Mouse (Mus musculus): ENCODE results near the gene Atcay.

The Atcay gene

GRCm38 (mm10) chr10:81230438-81231332 lies at the start of gene Atcay:
TSS of gene Atcay (minus strand) at chr10:81230833.
- peak; percentile 53 for DNase-seq (ENCODE audit: low read depth, low spot score)

GRCm38 (mm10) chr10:81279496-81279895 lies 48.9 kb upstream of the Atcay start:
- no peak for DNase-seq (ENCODE audit: low read depth, low spot score)

- no peak for DNase-seq (ENCODE audit: low read depth, low spot score)
Observed at GRCm38 (mm10) chr10:81277676-81278075, 47.0 kb upstream of the Atcay start.

GRCm38 (mm10) chr10:81273842-81274241 lies 43.2 kb upstream of the Atcay start:
- DNase-seq (ENCODE audit: low read depth, low spot score) = no peak

- DNase-seq (ENCODE audit: low read depth, low spot score) = no peak
Observed at GRCm38 (mm10) chr10:81272356-81272755, 41.7 kb upstream of the Atcay start.

- DNase-seq (ENCODE audit: low read depth, low spot score) = no peak
Observed at GRCm38 (mm10) chr10:81268643-81269412, 38.2 kb upstream of the Atcay start.

GRCm38 (mm10) chr10:81268056-81268455 lies 37.4 kb upstream of the Atcay start:
- DNase-seq (ENCODE audit: low read depth, low spot score) = peak; percentile 88

GRCm38 (mm10) chr10:81266211-81267105 lies 35.8 kb upstream of the Atcay start, which contains the start of the genes Mrpl54 and Apba3:
TSS of gene Mrpl54 (minus strand) at chr10:81266934.
TSS of gene Apba3 (plus strand) at chr10:81266960.
- peak; percentile 96 for DNase-seq (ENCODE audit: low read depth, low spot score)

- no peak for DNase-seq (ENCODE audit: low read depth, low spot score)
Observed at GRCm38 (mm10) chr10:81265540-81265939, 34.9 kb upstream of the Atcay start.

- DNase-seq (ENCODE audit: low read depth, low spot score) = no peak
Observed at GRCm38 (mm10) chr10:81261025-81261424, 30.4 kb upstream of the Atcay start.

GRCm38 (mm10) chr10:81259225-81259884 lies 28.7 kb upstream of the Atcay start:
- no peak for DNase-seq (ENCODE audit: low read depth, low spot score)

GRCm38 (mm10) chr10:81257158-81258039 lies 26.8 kb upstream of the Atcay start:
- DNase-seq (ENCODE audit: low read depth, low spot score) = no peak

GRCm38 (mm10) chr10:81254886-81255285 lies 24.3 kb upstream of the Atcay start:
- no peak for DNase-seq (ENCODE audit: low read depth, low spot score)

- peak; percentile 70 for DNase-seq (ENCODE audit: low read depth, low spot score)
Observed at GRCm38 (mm10) chr10:81252424-81253419, 22.1 kb upstream of the Atcay start, which contains the start of gene Matk. TSS of gene Matk (plus strand) at chr10:81252935.

GRCm38 (mm10) chr10:81249442-81249841 lies 18.8 kb upstream of the Atcay start:
- DNase-seq (ENCODE audit: low read depth, low spot score) = no peak

GRCm38 (mm10) chr10:81247804-81248203 lies 17.2 kb upstream of the Atcay start:
- no peak for DNase-seq (ENCODE audit: low read depth, low spot score)

GRCm38 (mm10) chr10:81245166-81245565 lies 14.5 kb upstream of the Atcay start:
- no peak for DNase-seq (ENCODE audit: low read depth, low spot score)

- peak; percentile 75 for DNase-seq (ENCODE audit: low read depth, low spot score)
Observed at GRCm38 (mm10) chr10:81244595-81244994, 14.0 kb upstream of the Atcay start.

- DNase-seq (ENCODE audit: low read depth, low spot score) = no peak
Observed at GRCm38 (mm10) chr10:81244146-81244545, 13.5 kb upstream of the Atcay start.
